Mouse (Mus musculus) liver, embryonic 15.5 days (tissue): ENCODE measurements around the gene Gjb1. TPM values are rescaled to one million over a fixed set of nuclear protein-coding genes. Genes with fewer than 3 reads are reported as not detected.

ENCODE experiments used
- ATAC-seq: fragments of 200-750 bp; cut with Nextera tagmentation; 2 replicates; pipeline ENCODE4 v1.8.0; 2017; ENCODE audit warnings: moderate number of reproducible peaks, mild to moderate bottlenecking, moderate library complexity; ENCODE audit not compliant: insufficient read depth
- H3K27ac ChIP-seq: fragments of 300-500 bp; sonication (generic); replicated peaks from 2 replicates; pipeline ENCODE4 v1.5.1; 2015; ENCODE audit warnings: mild to moderate bottlenecking, inconsistent platforms
- H3K27me3 ChIP-seq: fragments of 300-500 bp; sonication (generic); 2 replicates; pipeline ENCODE4 v1.6.1; 2015; ENCODE audit warnings: mild to moderate bottlenecking, inconsistent platforms
- H3K36me3 ChIP-seq: fragments of 300-500 bp; sonication (generic); replicated peaks from 2 replicates; pipeline ENCODE4 v1.6.1; 2015; ENCODE audit warnings: moderate library complexity, mild to moderate bottlenecking, inconsistent platforms
- H3K4me1 ChIP-seq: fragments of 300-500 bp; sonication (generic); replicated peaks from 2 replicates; pipeline ENCODE4 v1.6.1; 2015; ENCODE audit warnings: inconsistent platforms
- H3K4me2 ChIP-seq: fragments of 300-500 bp; sonication (generic); 2 replicates; pipeline ENCODE4 v1.6.1; 2015; ENCODE audit warnings: moderate library complexity, mild to moderate bottlenecking, inconsistent platforms
- H3K4me3 ChIP-seq: fragments of 300-500 bp; sonication (generic); replicated peaks from 2 replicates; pipeline ENCODE4 v1.5.1; 2015; ENCODE audit warnings: mild to moderate bottlenecking, inconsistent platforms
- H3K9ac ChIP-seq: fragments of 300-500 bp; sonication (generic); 2 replicates; pipeline ENCODE4 v1.6.1; 2015; ENCODE audit warnings: moderate library complexity, mild to moderate bottlenecking, inconsistent platforms
- H3K9me3 ChIP-seq: fragments of 300-500 bp; sonication (generic); replicated peaks from 2 replicates; pipeline ENCODE4 v1.6.1; 2016; ENCODE audit warnings: inconsistent platforms
- WGBS: fragments of 180-500 bp; shearing (Covaris S2); methylation state at CpG from one replicate; pipeline ENCODE4 v1.1.7; 2015; ENCODE audit warnings: mixed read lengths; ENCODE audit not compliant: insufficient replicate concordance; 5-methylcytosine and 5-hydroxymethylcytosine counted together
- polyA plus RNA-seq: library from polyadenylated mRNA; unstranded; fragments of >200 nt; fragmentation: Nextera tagmentation; extraction: Ambion mirVana; gene quantifications from 2 replicates; pipeline ENCODE4 v1.2.1, GENCODE M21; 2015

The Gjb1 gene
- polyA plus RNA-seq, 1 experiment from 2014 or later = 111 TPM

DNA sequence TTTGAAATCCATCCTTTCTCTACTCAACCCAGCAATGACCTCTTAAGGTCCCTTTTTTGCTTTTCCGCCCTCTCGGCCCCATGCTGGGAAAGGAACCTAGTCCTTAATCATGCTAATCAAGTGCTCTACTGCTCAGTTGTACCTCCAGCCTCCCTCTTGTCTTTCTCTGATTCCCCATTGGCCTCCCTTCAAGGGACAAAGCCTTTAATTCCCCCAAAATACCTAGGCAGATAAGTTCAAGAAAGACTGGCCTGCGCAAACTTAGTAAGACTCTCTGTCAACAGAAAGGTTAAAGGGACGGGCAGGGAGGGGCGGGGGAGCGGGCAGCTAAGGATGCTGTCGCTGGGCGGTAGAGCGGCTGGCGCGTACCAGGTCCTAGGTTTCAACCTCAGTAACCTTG lies 20.3 kb downstream of the Gjb1 start:
- H3K27ac ChIP-seq = no peak overlapping the region
- WGBS = 44% methylated on average over 11 of the region's 11 CpGs
- no peak overlapping the region for H3K4me2 ChIP-seq
- no peaks in the 10 kb centered on the region for H3K36me3 ChIP-seq
- H3K27me3 ChIP-seq = peaks cover 27% of the 10 kb centered on the region
- H3K4me3 ChIP-seq = no peak overlapping the region
- ATAC-seq = no peak
- no peaks in the 10 kb centered on the region for H3K4me1 ChIP-seq
- H3K9me3 ChIP-seq = no peaks in the 10 kb centered on the region
- H3K9ac ChIP-seq = no peak overlapping the region

DNA sequence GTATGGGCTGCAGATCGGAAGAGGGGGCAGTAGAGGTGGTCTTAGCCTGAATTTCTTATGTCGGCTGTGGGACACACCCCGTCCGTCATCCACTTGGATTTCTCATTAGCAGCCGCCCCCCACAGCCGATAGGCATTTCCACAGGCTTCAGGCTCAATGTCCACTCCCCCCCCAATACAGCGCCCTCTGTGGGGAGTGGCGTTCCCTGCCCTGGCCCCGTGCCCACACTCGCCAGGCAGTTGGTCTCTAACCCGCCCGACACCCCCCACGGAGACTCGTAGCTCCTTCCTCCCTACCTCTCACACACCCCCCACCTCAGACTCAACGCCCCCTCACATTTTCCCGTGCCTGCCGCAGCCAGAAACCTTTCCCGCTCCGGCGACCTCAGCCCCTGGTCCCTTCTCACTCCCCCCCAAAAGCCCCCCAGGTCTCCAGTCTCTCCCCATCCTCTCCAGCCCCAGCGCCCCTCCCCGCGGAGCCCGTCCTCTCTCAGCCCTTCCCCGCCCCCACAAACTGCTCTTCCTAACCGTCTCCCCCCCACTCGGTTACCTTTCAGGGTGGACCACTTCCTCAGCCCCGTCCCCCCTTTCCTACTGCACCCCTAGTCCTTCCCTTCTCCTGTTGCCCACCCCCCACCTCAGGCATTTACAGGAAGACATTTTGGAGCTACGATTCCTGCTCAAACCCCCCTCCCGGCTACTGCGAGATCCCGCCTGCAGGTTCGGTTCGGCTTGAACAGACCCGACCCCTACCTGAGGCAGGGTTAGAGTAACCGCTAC lies 43.0 kb downstream of the Gjb1 start:
- ATAC-seq = 0 out of 2 replicates have a peak, but pooled peaks have one; percentile 8
- Histone ChIP-seq H3K36me3 (no peaks in the 10 kb centered on the region), H3K27ac (peak overlapping the region; percentile 9; the same call in 1 of the 2 replicates), H3K4me3 (peak overlapping the region; percentile 65), H3K9ac (peak overlapping the region; percentile 49), H3K27me3 (no peaks in the 10 kb centered on the region), H3K4me1 (peaks cover 16% of the 10 kb centered on the region; the same call in 1 of the 2 replicates), H3K4me2 (peak overlapping the region; percentile 77), H3K9me3 (no peaks in the 10 kb centered on the region)
- WGBS = 19% methylated on average over 36 of the region's 36 CpGs

DNA sequence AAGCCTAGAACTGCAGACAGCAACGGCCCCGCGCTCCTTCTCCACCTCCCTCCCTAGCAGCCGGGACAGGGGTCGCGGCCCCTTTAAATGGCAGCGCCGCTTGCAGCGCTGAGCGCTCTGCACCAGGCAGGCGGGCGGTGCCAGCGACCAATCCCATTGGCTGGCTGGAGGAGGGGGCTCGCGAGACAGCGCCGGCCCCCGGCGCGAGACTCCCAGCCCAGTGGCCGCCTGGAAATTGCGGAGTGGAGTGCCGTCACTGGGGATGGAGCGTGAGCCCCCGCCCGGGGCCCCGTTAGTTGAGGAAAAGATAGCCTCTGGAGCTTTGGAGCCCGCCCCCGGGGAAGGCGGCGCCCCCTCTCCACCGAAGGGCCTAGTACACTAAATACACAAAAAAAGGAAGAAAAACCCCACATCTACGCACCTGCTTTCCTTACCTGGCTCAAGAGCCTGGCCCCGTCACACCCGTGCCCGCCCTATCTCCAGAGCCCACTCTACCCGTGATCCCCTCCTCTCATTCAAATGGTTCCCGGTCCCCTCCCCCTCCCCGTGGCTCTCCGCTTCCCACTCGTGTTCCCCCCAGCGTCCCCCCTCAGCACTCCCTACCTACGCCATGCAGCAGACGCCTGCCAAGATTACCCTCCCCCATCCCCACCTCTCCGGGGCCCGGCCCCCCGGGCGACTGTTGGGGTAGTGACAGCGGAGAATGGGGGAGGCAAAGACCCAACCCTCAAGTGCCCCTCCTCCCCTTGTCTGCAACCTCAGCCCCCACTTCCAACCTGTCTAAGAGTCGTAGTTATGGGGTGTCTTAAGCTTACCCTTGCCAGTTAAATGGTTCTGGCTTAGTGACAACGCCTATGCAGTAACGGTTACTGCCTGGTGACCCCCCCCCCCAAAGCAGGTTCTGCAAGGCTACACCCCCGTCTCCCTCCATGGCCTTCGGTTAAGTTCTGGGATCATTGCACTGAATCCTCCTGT lies 43.8 kb downstream of the Gjb1 start:
- H3K27me3 ChIP-seq = no peaks in the 10 kb centered on the region
- 0 out of 2 replicates have a peak overlapping the region, but pooled peaks have one; percentile 9 for H3K27ac ChIP-seq
- peak overlapping the region; percentile 77 for H3K4me2 ChIP-seq
- 13% methylated on average over 52 of the region's 54 CpGs for WGBS
- peaks cover 16% of the 10 kb centered on the region; the same call in 1 of the 2 replicates for H3K4me1 ChIP-seq
- peak; percentile 91 for ATAC-seq
- no peaks in the 10 kb centered on the region for H3K36me3 ChIP-seq
- H3K9me3 ChIP-seq = no peaks in the 10 kb centered on the region
- H3K4me3 ChIP-seq = peak overlapping the region; percentile 65
- H3K9ac ChIP-seq = peak overlapping the region; percentile 54

DNA sequence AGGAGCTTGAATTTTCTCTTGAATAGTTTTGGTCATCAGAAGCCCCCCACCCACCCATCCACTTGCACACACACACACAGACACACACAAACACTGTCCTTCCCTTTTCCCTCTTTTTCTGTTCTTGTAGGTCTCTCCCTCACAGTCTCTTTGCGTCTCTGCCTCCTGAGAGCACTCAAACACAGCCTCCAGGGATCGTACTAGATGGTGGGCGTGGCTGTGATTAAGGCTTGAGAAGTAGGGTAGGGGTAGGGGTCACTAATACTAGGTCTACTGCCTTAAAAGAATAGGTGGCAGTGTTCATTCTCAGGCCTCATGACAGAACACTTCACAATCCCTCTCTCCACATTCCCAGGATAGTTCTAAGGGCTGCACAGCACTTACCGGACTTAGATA lies 44.5 kb downstream of the Gjb1 start, which contains the start of gene Zmym3:
Gene Zmym3 (minus strand): TSS at position 150 of the 396 bp plus-strand sequence.
- H3K4me2 ChIP-seq = peak within 1 kb of the TSS; percentile 77
- H3K36me3 ChIP-seq = no peaks in the 10 kb centered on the region
- 36% methylated on average over 4 of the region's 4 CpGs for WGBS
- peaks cover 16% of the 10 kb centered on the region; the same call in 1 of the 2 replicates for H3K4me1 ChIP-seq
- no peak for ATAC-seq
- H3K9me3 ChIP-seq = no peaks in the 10 kb centered on the region
- no peaks in the 10 kb centered on the region for H3K27me3 ChIP-seq
- H3K9ac ChIP-seq = peak within 1 kb of the TSS; percentile 54; the same call in 1 of the 2 replicates
- H3K27ac ChIP-seq = no peak within 1 kb of the TSS
- H3K4me3 ChIP-seq = peak within 1 kb of the TSS; percentile 65

DNA sequence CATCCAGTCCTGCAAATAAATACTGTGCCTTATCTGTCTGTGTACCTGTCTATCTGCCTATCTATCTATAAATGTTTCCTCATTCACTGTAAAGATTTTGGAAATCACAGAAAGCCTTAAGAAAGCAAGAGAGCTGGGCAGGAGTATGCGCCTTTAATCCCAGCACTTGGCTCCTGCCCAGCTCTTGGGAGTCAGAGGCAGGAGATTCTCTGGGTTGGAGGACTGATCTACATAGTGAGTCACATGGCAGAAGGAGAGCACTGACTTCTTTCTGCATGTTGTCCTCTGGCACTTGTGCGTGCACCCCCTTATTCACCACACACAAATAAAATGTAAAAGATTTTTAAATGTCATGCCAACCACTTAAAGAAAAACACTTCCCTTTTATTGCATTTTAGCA lies 47.3 kb downstream of the Gjb1 start:
- 69% methylated on average over 2 of the region's 2 CpGs for WGBS
- Histone ChIP-seq H3K9ac (no peak overlapping the region), H3K4me3 (no peak overlapping the region), H3K4me2 (no peak overlapping the region), H3K27me3 (no peaks in the 10 kb centered on the region), H3K27ac (no peak overlapping the region), H3K4me1 (peaks cover 21% of the 10 kb centered on the region), H3K36me3 (no peaks in the 10 kb centered on the region), H3K9me3 (no peaks in the 10 kb centered on the region)
- no peak for ATAC-seq

DNA sequence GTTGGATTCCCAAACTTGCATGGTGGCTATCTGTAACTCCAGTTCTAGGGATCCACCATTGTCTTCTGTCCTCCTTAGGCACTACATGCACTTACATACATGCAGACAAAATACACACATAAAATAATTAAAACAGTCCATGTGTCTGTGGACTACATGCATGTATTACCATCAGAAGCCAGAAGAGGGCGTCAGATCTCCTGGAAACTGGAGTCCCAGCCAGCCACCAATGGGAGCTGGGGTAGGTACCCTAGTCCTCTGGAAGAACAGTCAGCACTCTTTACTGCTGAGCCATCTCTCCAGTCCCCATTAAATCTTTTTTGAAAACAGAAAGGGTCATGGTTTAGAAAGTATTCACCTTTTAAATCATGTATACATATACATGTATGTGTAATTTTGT lies 51.6 kb downstream of the Gjb1 start:
- H3K4me1 ChIP-seq = peaks cover 6% of the 10 kb centered on the region
- no peak overlapping the region for H3K9ac ChIP-seq
- 0% methylated on average over 1 of the region's 1 CpGs for WGBS
- H3K4me2 ChIP-seq = peak overlapping the region; percentile 76; the same call in 1 of the 2 replicates
- no peak overlapping the region for H3K27ac ChIP-seq
- peaks cover 13% of the 10 kb centered on the region for H3K36me3 ChIP-seq
- H3K9me3 ChIP-seq = no peaks in the 10 kb centered on the region
- no peak for ATAC-seq
- H3K27me3 ChIP-seq = no peaks in the 10 kb centered on the region
- no peak overlapping the region for H3K4me3 ChIP-seq

DNA sequence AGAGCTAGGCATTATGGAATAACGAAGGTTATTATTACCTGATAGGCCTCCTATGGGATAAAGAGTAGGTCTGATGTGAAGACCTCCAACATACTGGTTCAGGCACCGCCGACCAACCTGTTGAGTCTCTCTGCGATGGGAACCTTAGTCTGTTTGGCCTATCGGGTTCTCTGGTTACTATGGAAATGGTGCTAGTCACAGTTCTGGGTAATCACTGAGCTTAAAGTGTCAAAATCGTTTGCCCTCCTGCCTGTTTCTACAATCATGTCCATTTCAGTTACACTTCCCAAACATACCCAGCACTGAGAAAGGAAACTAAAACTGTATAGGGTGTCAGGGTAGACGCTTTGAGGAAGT lies 52.6 kb downstream of the Gjb1 start:
- Histone ChIP-seq H3K36me3 (peaks cover 17% of the 10 kb centered on the region), H3K4me1 (peaks cover 6% of the 10 kb centered on the region), H3K4me2 (peak overlapping the region; percentile 76), H3K27me3 (no peaks in the 10 kb centered on the region), H3K9ac (peak overlapping the region; percentile 53), H3K9me3 (no peaks in the 10 kb centered on the region), H3K4me3 (peak overlapping the region; percentile 70), H3K27ac (peak overlapping the region; percentile 89)
- no peak for ATAC-seq
- WGBS = 18% methylated on average over 7 of the region's 7 CpGs

DNA sequence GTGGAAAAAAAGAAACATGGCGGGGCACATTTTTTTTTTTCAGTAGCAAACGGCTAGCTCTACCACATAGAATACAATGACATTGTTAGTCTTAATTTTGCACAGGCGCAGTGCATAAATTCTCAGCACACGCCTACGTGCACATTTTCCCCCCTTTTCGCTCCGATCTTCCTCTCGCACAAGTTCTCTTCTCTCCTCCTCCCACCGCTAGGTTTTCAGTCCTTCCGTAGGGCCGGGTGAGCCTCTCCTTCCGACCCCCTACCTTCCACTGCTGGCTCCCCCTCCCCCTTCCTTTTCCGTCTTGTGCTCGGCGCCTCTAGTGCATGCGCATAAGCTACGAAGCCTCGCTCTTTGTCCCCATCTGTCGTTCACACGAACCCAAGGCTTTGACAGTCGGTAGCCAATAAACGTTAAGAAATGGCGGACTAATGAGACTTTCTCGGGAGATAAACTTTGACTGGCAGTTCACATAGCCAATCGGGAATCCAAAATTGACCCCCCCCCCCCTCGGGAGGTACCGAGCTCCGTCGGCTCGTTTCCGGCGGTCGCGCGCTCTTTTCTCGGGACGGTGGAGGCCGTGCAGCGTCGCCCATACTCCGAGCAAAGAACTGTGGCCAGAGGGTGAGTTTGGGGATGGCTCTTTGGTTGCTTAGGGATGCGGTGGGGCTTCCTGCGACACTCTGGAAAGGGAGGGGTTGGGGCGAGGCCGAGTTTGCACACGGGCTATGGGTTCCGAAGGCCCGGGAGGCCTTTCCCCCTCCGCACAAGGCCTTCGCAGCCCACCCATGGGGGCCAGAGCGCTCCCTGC lies 53.2 kb downstream of the Gjb1 start, which contains the start of gene Nono:
Gene Nono (plus strand): TSS at position 177 of the 808 bp plus-strand sequence.
- H3K4me1 ChIP-seq = peaks cover 6% of the 10 kb centered on the region
- H3K27ac ChIP-seq = peak within 1 kb of the TSS; percentile 89
- peak; percentile 93 for ATAC-seq
- H3K9me3 ChIP-seq = no peaks in the 10 kb centered on the region
- peak within 1 kb of the TSS; percentile 70 for H3K4me3 ChIP-seq
- H3K27me3 ChIP-seq = no peaks in the 10 kb centered on the region
- H3K36me3 ChIP-seq = peaks cover 19% of the 10 kb centered on the region
- H3K4me2 ChIP-seq = peak within 1 kb of the TSS; percentile 76
- 23% methylated on average over 51 of the region's 51 CpGs for WGBS
- peak within 1 kb of the TSS; percentile 70 for H3K9ac ChIP-seq

DNA sequence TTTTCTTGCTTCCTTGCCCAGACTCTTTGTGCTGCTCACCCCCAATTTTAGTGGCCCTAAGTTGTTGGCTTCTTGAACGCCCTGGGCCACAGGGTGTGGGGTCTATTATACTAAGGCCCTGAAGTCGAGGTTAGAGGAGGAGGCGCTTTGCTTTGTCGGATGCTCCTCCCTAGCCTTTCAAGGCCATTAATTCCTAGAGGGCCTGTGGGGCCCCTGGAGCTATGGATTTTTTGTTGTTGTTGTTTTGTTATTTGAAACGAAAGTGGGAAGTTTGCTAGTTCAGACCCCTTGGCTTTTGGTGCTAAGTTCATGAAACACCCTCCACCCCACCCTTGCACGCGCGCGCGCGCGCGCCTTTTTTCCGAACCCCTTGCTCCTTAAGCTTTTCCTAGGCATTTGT lies 53.8 kb downstream of the Gjb1 start:
- WGBS = 17% methylated on average over 14 of the region's 14 CpGs
- Histone ChIP-seq H3K27me3 (no peaks in the 10 kb centered on the region), H3K27ac (peak overlapping the region; percentile 89), H3K4me1 (peaks cover 6% of the 10 kb centered on the region), H3K36me3 (peaks cover 20% of the 10 kb centered on the region), H3K4me3 (peak overlapping the region; percentile 70), H3K9ac (peak overlapping the region; percentile 70), H3K9me3 (no peaks in the 10 kb centered on the region), H3K4me2 (peak overlapping the region; percentile 66)
- ATAC-seq = peak; percentile 56
